Mouse (Mus musculus) MEL (cell line): ENCODE data around the gene Gjc2.

Experiments used
- CTCF ChIP-seq, 3 experiments: IDR thresholded peaks in 2 of 3; conservative IDR thresholded peaks in 1 of 3; 2 replicates each; pipeline ENCODE4 v1.5.1; 2011 to 2012; ENCODE audit warnings: low read length in 3 of 3, low read depth in 2 of 3, mild to moderate bottlenecking in 2 of 3, improper control_type of control experiment in 1 of 3, inconsistent platforms in 1 of 3, mixed read lengths in 1 of 3, moderate library complexity in 1 of 3; ENCODE audit not compliant: control insufficient read depth in 1 of 3, insufficient read depth in 1 of 3, poor library complexity in 1 of 3, severe bottlenecking in 1 of 3
- EP300 ChIP-seq, 2 experiments: IDR thresholded peaks; 2 replicates each; pipeline ENCODE4 v1.6.1; 2011; ENCODE audit warnings: improper control_type of control experiment in 2 of 2, low read length in 2 of 2, low read depth in 1 of 2, mild to moderate bottlenecking in 1 of 2
- GABPA ChIP-seq: IDR thresholded peaks from 2 replicates; pipeline ENCODE4 v1.6.1; 2012; ENCODE audit warnings: low read depth, mild to moderate bottlenecking, inconsistent platforms, low read length, improper control_type of control experiment, moderate library complexity
- JUND ChIP-seq: IDR thresholded peaks from 2 replicates; pipeline ENCODE4 v1.6.1; 2011; ENCODE audit warnings: low read depth, mild to moderate bottlenecking, improper control_type of control experiment, low read length
- MAFK ChIP-seq: IDR thresholded peaks from 2 replicates; pipeline ENCODE4 v1.6.1; 2011; ENCODE audit warnings: low read depth, mild to moderate bottlenecking, low read length, improper control_type of control experiment, borderline replicate concordance
- MYB ChIP-seq: IDR thresholded peaks from 2 replicates; pipeline ENCODE4 v1.6.1; 2011; ENCODE audit warnings: mild to moderate bottlenecking, low read depth, low read length, improper control_type of control experiment
- NELFE ChIP-seq: IDR thresholded peaks from 2 replicates; pipeline ENCODE4 v1.6.1; 2011; ENCODE audit warnings: low read depth, low read length, improper control_type of control experiment
- NRF1 ChIP-seq: IDR thresholded peaks from 2 replicates; pipeline ENCODE4 v1.6.1; 2014; ENCODE audit warnings: low read depth, mild to moderate bottlenecking, inconsistent platforms, low read length, improper control_type of control experiment, moderate library complexity; ENCODE audit not compliant: poor library complexity, insufficient read depth, severe bottlenecking
- POLR2A ChIP-seq, 2 experiments: IDR thresholded peaks; 2 replicates each; pipeline ENCODE4 v1.6.1; 2011 to 2012; ENCODE audit warnings: low read length in 2 of 2, mild to moderate bottlenecking in 2 of 2, control low read depth in 1 of 2, improper control_type of control experiment in 1 of 2, low read depth in 1 of 2, moderate library complexity in 1 of 2; ENCODE audit not compliant: control insufficient read depth in 1 of 2, insufficient read depth in 1 of 2, poor library complexity in 1 of 2
- SMC3 ChIP-seq: IDR thresholded peaks from 2 replicates; pipeline ENCODE4 v1.6.1; 2011; ENCODE audit warnings: low read depth, low read length, improper control_type of control experiment
- USF1 ChIP-seq: IDR thresholded peaks from 2 replicates; pipeline ENCODE4 v1.6.1; 2014; ENCODE audit warnings: low read depth, mild to moderate bottlenecking, inconsistent platforms, low read length, improper control_type of control experiment, moderate library complexity
- USF2 ChIP-seq, 2 experiments: IDR thresholded peaks; 2 replicates each; pipeline ENCODE4 v1.6.1; 2011 to 2012; ENCODE audit warnings: improper control_type of control experiment in 2 of 2, low read length in 2 of 2, borderline replicate concordance in 1 of 2, inconsistent platforms in 1 of 2, low read depth in 1 of 2, mild to moderate bottlenecking in 1 of 2; ENCODE audit not compliant: insufficient read depth in 1 of 2
- ZC3H11A ChIP-seq: IDR thresholded peaks from 2 replicates; pipeline ENCODE4 v1.6.1; 2012; ENCODE audit warnings: low read depth, mild to moderate bottlenecking, inconsistent platforms, low read length, improper control_type of control experiment
- ZKSCAN1 ChIP-seq: IDR thresholded peaks from 2 replicates; pipeline ENCODE4 v1.6.1; 2012; ENCODE audit warnings: low read depth, mild to moderate bottlenecking, inconsistent platforms, low read length, improper control_type of control experiment, moderate library complexity

DNA sequence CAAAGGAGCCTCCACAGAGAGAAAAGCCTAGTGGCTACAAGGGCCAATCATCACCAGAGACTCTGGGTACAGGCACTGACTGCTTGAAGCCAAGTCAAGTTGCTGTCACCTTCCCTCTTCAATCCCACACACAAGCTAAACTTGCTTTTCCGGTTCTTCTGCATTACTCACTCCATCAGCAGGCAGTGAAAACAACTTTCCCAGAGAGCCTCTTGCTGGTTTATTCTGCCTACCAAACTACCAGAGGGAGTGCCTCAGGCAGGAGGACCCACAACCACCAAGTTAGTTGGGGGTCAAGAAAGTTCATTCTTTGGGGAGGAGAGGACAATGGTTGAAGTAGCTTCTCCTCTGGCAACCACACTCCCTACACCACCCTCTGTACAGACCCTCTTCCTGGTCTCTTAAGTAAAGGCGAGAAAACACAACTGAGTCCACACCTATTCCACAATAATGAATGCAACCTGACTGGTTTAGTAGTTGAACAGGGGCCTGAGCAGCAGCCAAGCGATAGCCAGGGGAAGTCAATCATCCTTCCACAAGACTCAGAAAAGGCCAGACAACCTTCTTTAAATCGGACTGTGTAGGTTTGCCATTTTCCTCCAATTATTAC, 35.5 kb upstream of the Gjc2 start:
- TF ChIP-seq POLR2A (IDR thresholded peaks at IDR 0.05; ENCODE audit: control insufficient read depth in 1 of 2, insufficient read depth in 1 of 2, low read depth in 1 of 2, low read length in 2 of 2, poor library complexity in 1 of 2) (no peak), NRF1 (no peak), ZC3H11A (no peak), EP300 (IDR thresholded peaks at IDR 0.05; ENCODE audit: low read depth in 1 of 2, low read length in 2 of 2) (no peak), SMC3 (no peak), USF1 (no peak), GABPA (no peak), CTCF (IDR thresholded peaks at IDR 0.05 in 2 of 3, conservative IDR thresholded peaks at IDR 0.05 in 1 of 3; ENCODE audit: control insufficient read depth in 1 of 3, insufficient read depth in 1 of 3, low read depth in 2 of 3, low read length in 3 of 3, poor library complexity in 1 of 3, severe bottlenecking in 1 of 3) (no peak), JUND (no peak), MAFK (no peak), USF2 (IDR thresholded peaks at IDR 0.05; ENCODE audit: borderline replicate concordance in 1 of 2, insufficient read depth in 1 of 2, low read depth in 1 of 2, low read length in 2 of 2) (no peak), ZKSCAN1 (no peak), MYB (no peak), NELFE (no peak)
